Mouse (Mus musculus): ENCODE results near the gene Cdca8.

The Cdca8 gene

DNA sequence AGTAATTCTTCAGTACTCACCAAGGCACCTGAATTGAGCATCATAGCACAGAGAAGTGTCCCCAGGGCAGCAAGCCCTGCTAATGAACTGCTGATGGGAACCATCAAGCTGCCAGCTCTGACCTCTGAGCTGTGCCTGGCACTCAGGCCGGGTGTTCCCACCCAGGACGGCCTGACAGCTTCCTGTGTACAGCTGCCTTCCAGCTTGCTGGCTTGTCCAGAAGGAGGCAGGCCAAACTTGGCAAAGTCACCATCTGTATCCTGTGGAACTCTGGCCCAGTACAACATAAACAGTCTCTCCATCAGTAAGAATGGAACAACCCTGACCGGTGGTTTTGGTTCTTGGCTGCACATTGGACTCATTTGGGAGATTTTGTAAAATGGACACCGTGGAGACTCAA is 14.4 kb upstream of the Cdca8 start:
- no peak for DNase-seq (ENCODE audit: low spot score)

DNA sequence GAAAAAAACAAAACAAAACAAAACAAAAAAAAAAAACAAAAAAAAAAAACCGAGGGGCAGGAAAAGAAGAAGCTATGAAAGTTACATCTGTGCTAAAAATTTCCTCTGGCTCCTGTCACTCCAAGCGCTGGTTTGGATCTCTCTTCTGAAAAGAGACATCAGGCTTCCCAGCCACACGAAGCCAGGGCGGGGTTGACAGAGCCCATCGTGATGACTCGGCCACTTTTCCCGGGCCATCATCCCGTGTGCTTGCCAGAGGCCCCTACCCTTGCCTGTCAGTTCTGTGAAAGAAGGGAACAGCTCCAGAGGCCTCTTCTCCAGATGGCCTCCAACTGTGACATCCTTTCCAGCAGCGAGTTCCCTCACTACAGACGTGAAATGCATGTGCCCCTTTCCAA is 11.9 kb upstream of the Cdca8 start:
- DNase-seq (ENCODE audit: low spot score) = no peak

DNA sequence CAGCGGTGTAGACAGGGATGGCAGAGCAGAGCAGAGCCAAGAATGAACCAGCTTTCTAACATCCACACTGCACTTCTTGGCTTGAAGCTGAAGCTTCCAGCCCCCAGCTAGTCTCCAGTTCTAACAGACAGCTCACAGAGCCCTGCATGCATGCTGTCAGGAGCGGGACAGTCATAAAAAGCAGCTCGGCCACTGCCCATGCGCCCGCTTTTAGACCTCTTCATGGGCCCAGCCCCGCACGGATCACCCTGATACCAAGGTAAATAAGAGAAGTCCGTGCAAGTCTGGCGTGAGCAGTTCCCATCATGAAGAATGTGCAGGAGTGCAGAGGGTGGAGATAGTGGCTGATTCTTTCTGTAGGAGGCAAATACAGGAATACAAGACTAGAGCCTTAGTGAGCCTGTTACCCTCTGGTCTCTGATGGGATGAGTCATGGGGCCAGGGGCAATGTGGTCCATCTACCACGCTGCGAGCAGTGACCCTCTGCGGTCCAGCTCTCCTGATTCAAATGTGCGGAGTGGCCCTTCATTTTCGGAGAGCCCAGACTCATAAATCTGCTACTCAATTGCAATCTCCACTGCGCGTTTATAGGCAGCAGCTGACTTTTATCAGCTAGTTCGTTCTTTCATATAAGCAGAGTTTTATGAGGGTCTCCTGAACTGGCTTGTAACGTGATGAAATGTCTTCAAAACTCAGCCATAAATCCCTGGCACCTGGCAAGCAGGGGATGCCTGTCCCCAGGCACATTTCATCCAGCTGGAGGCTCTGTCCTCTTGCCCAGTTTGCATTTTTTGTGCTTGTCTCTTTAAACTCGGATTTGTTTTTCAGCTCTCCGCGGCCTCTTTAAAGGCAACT is 11.3 kb upstream of the Cdca8 start:
- no peak for DNase-seq (ENCODE audit: low spot score)

DNA sequence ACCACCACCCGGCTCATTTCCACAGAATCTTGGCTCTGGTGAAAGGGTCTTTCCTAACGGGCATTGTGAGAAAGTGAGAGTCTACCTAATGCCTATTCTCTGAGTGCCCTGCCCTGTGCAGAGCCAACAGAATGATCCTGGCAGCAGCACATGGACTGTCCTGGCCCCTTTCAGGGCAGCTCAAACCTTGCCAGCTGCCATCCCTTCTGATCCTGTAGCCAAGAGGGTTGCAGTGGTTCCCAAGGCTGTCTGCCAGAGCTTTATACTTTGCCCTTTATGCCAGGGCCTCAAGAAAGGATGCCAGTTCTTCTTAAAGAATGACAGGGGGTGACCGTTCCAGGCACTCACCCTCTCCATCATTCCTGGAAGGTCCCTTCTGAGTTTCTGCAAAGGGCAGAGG is 10.4 kb upstream of the Cdca8 start:
- DNase-seq (ENCODE audit: low spot score) = no peak

DNA sequence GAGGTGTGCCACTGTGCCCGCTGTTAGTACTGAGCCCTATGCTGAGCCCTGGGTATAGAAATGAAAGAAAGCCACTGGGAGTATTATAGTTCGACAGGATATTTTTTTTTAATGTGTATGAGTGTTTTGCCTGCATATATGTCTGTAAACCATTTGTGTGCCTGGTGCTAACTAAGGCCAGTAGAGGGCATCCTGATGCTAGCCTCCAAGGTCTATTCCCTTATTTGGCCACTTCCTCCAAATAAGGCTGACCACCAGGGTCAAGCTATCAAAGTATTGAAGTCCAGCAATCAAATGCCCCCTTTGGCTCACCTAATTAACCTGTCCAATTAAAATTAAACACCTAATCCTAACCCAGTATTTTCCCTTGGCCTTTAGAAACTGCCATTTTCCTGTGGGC is 5.8 kb upstream of the Cdca8 start:
- DNase-seq (ENCODE audit: low spot score) = no peak

DNA sequence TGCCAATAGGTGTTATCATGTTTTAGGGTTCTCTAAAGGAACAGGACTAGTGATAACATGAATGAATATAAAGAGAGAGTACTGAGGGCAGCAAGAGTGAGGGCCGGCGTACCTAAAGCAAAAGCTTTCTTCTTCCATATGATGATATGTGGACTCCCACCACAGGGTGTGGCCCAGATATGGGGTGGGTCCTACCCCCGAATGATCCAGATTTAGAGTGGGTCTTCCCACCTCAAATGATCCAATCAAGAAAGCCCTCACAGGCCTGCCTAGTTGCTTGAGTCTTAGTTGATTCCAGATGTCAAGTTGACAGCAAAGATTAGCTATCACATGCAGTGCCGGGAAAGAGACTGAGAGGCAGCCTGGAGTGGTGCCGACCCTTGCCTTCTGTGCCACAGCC is 4.7 kb upstream of the Cdca8 start:
- DNase-seq (ENCODE audit: low spot score) = no peak

DNA sequence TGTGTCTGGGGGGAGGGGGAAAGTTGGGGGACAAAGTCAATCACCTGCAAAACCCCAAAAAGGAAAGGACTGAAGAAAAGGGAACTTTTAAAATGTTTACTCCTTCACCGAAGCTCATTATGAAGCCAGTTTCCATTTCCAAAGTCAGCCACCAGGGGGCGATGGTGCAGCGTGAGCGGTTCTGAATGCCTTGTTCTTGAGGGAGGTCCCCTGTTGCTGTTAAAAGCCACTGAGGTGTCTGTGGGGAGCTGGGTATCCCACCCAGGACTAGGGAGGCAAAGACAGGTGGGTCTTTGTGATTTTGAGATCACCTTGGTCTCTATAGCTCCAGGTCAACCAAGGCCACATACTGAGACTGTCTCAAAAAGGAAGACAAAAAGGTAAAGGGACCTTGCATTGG is 3.9 kb upstream of the Cdca8 start:
- DNase-seq (ENCODE audit: low spot score) = peak; percentile 70

DNA sequence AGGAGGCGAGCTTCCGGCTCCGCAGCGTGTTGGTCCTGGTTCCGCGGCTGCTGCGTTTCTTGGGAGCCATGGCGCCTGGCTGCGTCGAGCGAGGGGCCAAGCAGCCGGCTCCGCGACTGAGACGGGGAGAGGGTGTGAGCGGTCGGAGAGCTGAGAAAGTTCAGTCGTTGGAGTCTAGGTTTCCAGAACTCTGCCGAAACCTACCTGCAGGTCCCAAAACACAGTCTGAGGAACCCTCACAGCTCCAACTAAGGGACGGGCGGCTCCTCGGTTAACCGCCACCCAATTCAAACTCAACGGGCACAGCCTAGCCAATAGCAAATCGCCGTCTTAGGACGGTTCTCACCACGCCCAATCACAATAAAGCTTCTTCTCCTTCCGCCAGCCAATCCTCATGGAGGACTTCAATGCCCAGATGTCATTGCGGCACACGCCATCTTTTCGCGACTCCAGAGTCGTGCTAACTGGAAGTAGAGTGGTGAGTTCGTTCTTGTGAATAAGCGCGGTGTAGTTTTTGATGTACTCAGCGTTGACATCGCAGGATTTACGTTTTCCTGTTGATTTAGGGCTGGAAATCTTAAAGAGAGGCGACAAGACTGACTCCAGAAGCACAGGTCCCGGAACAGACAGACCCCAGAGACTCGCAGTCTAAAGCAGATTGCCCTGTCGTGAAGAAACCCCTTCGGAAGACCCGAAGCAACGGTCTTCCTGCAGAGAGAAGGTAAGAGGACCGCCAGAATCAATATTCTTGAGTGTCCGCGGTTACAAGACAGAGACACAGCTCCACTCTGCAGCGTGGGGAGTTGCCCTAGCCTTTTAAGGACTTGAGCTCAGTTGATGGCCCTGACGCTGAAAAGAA is 2.3 kb downstream of the Cdca8 start, which contains the start of gene 9930104L06Rik:
9930104L06Rik (plus strand) TSS at position 436 of the 859 bp plus-strand sequence.
- DNase-seq (ENCODE audit: low spot score) = peak; percentile 88

DNA sequence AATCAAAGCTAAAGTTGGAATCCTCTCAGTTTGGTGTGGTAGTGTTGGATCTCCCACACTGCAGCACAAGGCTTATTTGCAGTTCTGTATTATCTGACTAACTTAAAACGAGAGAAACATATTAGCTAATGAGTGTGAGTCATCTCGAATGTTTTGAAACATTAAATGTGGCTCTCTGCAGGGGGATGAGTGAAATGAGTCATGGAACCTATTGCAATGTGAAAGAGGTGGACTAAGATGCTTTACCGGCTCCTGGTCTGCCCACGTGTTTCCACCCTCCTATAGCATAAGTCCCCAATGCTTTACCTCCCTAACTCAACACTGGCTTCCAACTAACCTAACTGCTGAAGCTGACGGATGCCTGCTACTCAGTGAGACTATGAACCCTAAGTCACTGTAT is 11.0 kb downstream of the Cdca8 start:
- no peak for DNase-seq (ENCODE audit: low spot score)

DNA sequence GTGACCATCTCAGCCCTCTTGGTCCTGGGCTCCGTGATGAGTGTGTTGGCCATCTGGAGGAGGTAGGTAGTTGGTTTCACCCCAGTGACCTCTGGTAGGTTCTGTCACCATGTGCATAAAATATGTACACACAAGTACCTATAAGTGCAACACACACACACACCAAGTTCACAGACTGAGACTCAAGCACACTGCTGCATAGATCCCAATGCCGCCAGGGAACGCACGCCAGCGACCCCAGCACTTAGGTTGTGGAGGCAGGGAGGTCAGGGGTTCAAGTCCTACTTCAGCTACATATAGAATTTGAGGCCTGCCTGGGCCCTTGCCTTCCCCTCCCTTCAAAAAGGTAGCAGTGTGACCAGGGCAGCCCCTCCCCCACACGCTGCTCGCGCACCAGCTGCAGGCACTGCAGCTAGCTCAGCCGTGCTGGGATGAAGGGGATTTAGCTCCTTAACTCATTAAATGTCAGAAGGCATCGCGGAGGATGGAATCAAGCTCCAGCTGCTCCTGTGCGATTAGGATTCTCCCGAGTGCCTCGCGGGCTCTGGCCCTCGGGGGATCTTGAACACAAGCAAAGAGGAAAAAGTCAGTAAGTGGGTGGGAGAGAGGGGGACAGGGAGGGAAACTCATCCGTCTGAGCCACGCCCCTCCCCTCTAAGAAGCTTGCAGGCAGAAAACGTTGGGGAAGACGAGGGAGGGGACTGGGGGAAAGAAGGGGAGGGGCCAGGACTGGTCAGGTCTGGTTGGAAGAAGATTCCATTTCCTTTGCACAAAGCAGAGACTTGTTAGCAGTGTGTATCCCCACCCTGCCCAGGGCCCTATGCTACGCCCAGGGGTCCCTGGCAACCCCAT is 32.9 kb downstream of the Cdca8 start:
- no peak for DNase-seq (ENCODE audit: low spot score)

DNA sequence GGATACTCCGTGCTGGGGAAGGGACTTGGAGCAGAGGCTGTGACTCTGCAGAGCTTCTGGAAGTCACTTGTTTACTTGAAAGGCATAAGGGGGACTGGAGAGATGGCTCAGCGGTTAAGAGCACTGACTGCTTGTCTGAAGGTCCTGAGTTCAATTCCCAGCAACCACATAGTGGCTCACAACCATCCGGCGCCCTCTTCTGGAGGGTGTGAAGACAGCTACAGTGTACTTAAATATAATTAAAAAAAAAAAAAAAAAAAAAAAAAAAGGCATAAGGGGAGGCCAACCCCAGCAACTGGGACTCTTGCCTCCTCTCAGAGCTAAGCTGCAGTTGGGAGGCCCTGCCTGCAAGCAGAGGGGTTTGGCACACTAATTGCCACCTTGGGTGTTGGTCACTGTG is 33.7 kb downstream of the Cdca8 start:
- no peak for DNase-seq (ENCODE audit: low spot score)

DNA sequence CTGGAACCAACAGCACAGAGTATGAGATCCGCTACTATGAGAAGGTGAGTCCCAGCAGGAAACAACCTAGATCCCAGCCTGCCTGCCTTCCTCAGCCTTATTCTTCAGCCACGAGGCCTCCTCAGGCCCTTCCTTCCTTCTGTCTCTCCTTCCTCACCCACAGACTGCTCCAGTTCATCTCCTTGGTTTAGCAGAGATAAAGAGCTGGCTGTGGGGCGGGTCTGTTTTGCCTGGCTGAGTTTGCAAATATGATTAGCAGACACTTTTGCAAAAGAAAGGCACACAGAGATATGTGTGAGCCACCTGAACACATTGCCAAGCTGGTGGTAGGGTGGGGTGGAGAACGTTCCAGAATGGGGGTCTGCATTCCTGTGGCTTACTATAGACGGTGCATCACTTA is 39.2 kb downstream of the Cdca8 start:
- DNase-seq (ENCODE audit: low spot score) = no peak

DNA sequence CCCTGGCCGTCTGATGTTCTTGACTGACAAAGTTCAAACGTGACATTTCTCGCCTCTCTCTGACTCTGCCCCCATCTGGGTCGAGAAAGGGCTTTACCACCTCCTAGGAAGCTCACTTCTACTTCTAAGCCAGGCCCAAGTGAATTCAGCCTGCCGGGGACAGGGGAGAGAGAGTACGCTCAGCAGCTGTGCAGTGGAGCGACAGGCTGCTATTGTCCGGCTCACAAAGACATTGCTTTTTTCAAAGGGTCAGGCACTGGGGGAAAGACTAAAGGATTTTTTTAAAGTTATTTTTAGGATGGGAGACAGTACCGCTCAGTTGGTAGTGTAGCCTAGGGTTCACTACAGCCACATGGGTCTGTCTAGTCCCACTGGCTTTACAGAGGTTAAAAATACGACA is 40.7 kb downstream of the Cdca8 start:
- no peak for DNase-seq (ENCODE audit: low spot score)

DNA sequence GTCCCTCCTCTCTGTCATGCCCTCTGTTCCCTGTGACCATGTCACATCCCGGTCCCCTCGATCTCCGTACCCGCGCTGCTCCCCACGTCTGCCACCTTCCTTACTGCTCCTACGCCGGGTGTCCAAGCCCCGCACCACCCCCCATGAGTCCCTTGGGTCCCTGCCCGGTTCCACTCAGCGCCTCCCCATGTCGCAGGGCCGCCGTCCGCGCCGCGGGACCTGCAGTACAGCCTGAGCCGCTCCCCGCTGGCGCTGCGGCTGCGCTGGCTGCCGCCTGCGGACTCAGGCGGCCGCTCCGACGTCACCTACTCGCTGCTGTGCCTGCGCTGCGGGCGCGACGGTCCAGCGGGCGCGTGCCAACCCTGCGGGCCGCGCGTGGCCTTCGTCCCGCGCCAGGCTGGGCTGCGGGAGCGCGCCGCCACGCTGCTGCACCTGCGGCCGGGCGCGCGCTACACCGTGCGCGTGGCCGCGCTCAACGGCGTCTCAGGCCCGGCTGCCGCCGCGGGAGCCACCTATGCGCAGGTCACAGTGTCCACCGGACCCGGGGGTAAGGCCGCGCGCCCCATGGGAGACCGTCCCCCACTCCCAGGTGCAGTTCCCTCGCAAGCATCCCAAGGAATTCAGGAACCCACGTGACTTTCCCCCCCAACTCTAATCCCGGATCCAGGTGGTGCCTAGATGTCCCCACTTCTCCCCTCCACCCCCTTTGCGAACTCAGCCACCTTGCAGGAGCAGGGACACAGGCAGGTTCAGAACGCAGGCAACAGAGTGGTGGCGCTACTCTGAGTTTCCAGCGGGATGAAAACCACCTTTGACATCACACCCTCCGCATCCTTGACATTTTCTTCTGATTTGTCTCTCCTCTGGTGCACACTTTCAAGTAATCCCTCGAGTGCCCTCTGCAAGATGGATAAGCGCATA is 44.3 kb downstream of the Cdca8 start:
- no peak for DNase-seq (ENCODE audit: low spot score)

DNA sequence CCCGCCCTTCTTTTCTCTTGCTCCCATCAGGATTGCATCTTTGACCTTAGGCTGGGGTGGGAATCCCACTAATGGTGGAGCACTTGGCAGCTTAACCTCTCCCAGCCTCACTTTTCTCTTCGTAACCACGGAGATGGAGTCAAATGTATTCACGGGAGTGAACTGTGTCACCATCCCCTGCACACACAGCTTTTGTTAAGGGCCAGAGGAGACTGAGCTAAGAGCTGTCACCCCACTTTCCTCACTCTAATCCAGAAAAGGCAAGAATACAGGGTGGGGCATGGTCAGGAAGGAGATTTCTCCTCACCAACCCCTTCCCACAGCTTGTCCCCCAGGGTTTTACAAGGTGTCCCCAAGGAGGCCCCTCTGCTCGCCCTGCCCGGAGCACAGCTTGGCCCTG is 45.3 kb downstream of the Cdca8 start:
- no peak for DNase-seq (ENCODE audit: low spot score)

DNA sequence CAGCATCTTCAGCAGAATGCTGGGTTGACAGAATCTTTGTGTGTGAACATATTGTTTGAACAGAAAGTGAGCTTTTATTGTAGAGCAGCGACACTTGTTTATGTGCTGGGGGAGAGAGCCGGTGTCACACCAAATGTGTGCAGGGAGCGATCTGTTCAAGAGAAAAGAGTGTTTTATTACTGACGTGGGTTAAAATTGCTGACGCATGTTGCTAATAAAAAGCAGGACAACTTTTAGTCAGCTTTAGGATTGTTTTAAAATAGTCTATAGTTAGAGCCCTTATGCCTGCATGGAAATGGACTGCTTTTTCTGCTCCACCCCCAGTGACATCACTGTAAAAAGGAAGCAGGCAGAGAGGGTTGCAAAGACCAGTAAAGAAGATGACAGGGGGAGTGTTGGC is 48.3 kb downstream of the Cdca8 start:
- no peak for DNase-seq (ENCODE audit: low spot score)

DNA sequence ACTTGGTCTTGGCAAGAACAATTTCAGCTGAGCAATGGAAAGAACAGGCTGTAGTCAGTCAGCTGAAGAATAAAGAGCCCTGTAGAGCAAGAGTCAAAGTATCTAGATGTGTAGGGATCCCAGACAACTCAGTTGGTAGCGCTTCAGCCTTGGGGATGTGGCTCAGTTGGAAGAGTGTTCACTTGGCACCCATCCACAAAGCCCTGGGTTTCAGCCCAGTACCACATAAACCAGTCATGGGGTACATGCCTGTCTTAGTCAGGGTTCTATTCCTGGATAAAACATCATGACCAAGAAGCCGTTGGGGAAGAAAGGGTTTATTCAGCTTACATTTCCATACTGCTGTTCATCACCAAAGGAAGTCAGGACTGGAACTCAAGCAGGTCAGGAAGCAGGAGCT is 49.2 kb downstream of the Cdca8 start:
- DNase-seq (ENCODE audit: low spot score) = no peak

DNA sequence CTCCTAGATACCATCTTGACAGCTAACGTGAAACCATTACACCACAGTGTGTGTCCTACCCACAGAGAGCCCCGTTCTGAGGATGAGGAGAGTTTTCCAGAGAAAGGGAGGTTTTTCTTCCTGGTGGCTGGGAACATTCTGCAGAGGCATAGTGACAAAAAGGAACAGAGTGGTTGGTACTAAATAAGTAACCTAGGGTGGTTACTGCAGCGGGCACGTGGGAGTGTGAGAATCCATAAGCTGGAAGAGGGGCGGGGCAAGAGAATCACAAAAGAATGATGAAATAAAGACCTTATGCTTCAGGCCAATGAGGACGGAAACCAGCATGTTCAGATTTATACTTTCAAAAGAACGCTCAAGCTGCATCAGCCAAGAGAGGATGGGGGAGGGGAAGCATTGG is 50.4 kb downstream of the Cdca8 start:
- DNase-seq (ENCODE audit: low spot score) = no peak

DNA sequence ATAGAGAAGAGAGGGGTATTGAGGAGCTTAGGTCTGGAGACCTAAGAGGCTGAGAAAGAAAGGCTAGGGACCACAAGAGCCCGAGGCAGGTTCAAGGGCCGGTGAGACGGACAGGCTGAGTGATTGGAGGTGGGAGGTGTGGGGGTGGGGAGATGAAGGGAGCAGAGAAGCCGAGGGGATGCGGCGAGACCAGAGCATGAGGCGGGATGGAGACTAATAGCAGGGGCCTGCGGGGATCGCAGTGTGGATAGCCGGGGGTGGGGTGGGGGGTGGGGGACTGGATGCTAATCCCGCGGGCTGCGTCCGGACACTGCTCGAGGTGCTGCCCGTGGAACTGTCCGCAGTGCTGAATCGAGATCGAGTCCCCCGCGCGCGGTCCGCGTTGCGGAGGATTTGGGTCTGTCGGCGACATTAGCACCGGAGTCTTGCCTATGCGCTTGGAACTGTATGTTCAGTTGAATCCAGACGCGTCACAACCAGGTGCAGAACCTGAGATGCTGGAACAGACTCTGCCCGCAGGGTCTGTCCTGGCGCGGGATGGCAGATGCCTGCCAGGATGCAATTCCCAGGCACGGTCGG is 56.9 kb downstream of the Cdca8 start:
- DNase-seq (ENCODE audit: low spot score) = no peak

DNA sequence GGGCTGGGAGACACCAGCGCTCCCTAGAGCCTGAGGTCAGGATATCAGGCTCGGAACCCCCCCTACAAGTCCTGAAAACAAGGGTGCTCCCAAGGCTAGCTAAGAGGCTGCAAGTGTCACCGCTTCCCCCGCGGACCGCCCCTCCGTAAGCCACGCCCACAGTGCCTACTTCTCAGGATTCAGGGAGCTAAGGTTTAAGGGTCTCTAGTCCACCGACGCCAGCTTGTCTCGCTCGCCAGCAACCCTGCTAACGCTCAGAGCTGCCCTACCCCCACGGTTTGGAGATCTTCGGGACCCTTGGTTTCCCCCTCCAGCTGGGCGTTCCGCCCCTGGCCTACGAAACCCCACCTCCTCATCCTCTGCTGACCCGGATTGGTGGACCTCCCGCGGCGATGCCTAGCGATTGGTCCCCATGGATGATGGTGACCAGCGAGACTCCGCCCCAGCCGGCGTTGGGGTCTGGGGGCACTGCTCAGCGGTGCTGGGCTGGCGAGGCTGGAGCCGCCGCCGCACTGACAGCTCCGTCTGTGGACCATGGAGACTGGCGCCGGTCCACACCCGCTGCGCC is 57.7 kb downstream of the Cdca8 start:
- no peak for DNase-seq (ENCODE audit: low spot score)

DNA sequence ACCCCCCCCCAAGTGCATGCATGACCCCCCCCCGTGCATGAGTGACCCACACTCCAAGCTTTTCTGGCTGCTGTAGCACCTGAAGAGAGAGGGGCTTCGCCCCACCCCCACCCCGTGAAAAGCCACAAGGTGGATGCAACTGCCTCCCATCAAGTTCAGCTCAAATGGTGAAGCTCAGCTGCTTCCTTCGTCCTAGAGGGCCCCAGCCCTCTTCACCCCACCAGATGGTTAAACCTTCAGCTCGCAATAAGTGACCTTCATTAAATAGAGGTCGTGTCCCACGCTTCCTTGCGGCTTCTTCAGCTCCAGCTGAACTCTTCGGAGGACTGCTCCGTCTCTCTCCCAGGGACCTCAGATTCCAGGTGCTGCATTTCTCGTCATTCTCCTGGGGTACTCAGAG is 58.5 kb downstream of the Cdca8 start, which contains the start of gene Epha10:
Epha10 (plus strand) TSS at position 301 of the 400 bp plus-strand sequence.
- DNase-seq (ENCODE audit: low spot score) = no peak
